Mouse (Mus musculus) MEL (cell line): Measurements from ENCODE around the gene Gm20388. TPM values are rescaled to one million over a fixed set of nuclear protein-coding genes. Genes with fewer than 3 reads are reported as not detected.

ENCODE experiments used
- DNase-seq: peaks from one replicate; pipeline ENCODE4 v3.0.0; 2011; ENCODE audit warnings: low read depth, low spot score
- H3K27ac ChIP-seq: 2 replicates; pipeline ENCODE4 v1.5.1; 2012; ENCODE audit warnings: low read depth, mild to moderate bottlenecking, control low read depth, low read length, moderate library complexity; ENCODE audit not compliant: control insufficient read depth
- H3K27me3 ChIP-seq, 2 experiments: fragments of 150-350 bp in 1 of 2; sonication (generic) in 1 of 2; 2 replicates each; pipeline ENCODE4 v1.6.1; 2012; ENCODE audit warnings: low read length in 2 of 2, mild to moderate bottlenecking in 2 of 2, improper control_type of control experiment in 1 of 2, moderate library complexity in 1 of 2; ENCODE audit not compliant: insufficient read depth in 2 of 2, control insufficient read depth in 1 of 2
- H3K36me3 ChIP-seq, 2 experiments: 2 replicates each; pipeline ENCODE4 v1.6.1; 2012 to 2014; ENCODE audit warnings: low read length in 2 of 2, improper control_type of control experiment in 1 of 2, inconsistent platforms in 1 of 2, mild to moderate bottlenecking in 1 of 2; ENCODE audit not compliant: insufficient read depth in 2 of 2, control insufficient read depth in 1 of 2
- H3K4me1 ChIP-seq, 2 experiments: fragments of 150-350 bp in 1 of 2; sonication (generic) in 1 of 2; 2 replicates each; pipeline ENCODE4 v1.6.1; 2012; ENCODE audit warnings: low read length in 2 of 2, improper control_type of control experiment in 1 of 2, mild to moderate bottlenecking in 1 of 2; ENCODE audit not compliant: insufficient read depth in 2 of 2, control insufficient read depth in 1 of 2
- H3K4me3 ChIP-seq, 2 experiments: fragments of 150-350 bp in 1 of 2; sonication (generic) in 1 of 2; 2 replicates each; pipeline ENCODE4 v1.5.1; 2012; ENCODE audit warnings: low read depth in 2 of 2, low read length in 2 of 2, mild to moderate bottlenecking in 2 of 2, moderate library complexity in 2 of 2, control low read depth in 1 of 2, improper control_type of control experiment in 1 of 2; ENCODE audit not compliant: control insufficient read depth in 1 of 2, insufficient read depth in 1 of 2
- H3K79me2 ChIP-seq: 2 replicates; pipeline ENCODE4 v1.6.1; 2012; ENCODE audit warnings: mild to moderate bottlenecking, low read length, moderate library complexity; ENCODE audit not compliant: control insufficient read depth, poor library complexity, insufficient read depth
- H3K9ac ChIP-seq: 2 replicates; pipeline ENCODE4 v1.6.1; 2012; ENCODE audit warnings: low read depth, mild to moderate bottlenecking, control low read depth, low read length, moderate library complexity; ENCODE audit not compliant: control insufficient read depth, poor library complexity, severe bottlenecking
- H3K9me3 ChIP-seq: fragments of 150-350 bp; sonication (generic); replicated peaks from 2 replicates; pipeline ENCODE4 v1.6.1; 2012; ENCODE audit warnings: mild to moderate bottlenecking, low read length, improper control_type of control experiment, moderate library complexity; ENCODE audit not compliant: insufficient read depth
- CHD1 ChIP-seq: IDR thresholded peaks from 2 replicates; pipeline ENCODE4 v1.6.1; 2012; ENCODE audit warnings: low read depth, mild to moderate bottlenecking, inconsistent platforms, low read length, improper control_type of control experiment
- CTCF ChIP-seq, 3 experiments: IDR thresholded peaks in 2 of 3; conservative IDR thresholded peaks in 1 of 3; 2 replicates each; pipeline ENCODE4 v1.5.1; 2011 to 2012; ENCODE audit warnings: low read length in 3 of 3, low read depth in 2 of 3, mild to moderate bottlenecking in 2 of 3, improper control_type of control experiment in 1 of 3, inconsistent platforms in 1 of 3, mixed read lengths in 1 of 3, moderate library complexity in 1 of 3; ENCODE audit not compliant: control insufficient read depth in 1 of 3, insufficient read depth in 1 of 3, poor library complexity in 1 of 3, severe bottlenecking in 1 of 3
- ELF1 ChIP-seq: IDR thresholded peaks from 2 replicates; pipeline ENCODE4 v1.6.1; 2014; ENCODE audit warnings: low read depth, mild to moderate bottlenecking, inconsistent platforms, low read length, improper control_type of control experiment, moderate library complexity
- EP300 ChIP-seq, 2 experiments: IDR thresholded peaks; 2 replicates each; pipeline ENCODE4 v1.6.1; 2011; ENCODE audit warnings: improper control_type of control experiment in 2 of 2, low read length in 2 of 2, low read depth in 1 of 2, mild to moderate bottlenecking in 1 of 2
- MAX ChIP-seq: IDR thresholded peaks from 2 replicates; pipeline ENCODE4 v1.6.1; 2011; ENCODE audit warnings: low read length, improper control_type of control experiment
- MEF2A ChIP-seq: IDR thresholded peaks from 2 replicates; pipeline ENCODE4 v1.6.1; 2014; ENCODE audit warnings: low read depth, mild to moderate bottlenecking, inconsistent platforms, low read length, improper control_type of control experiment; ENCODE audit not compliant: poor library complexity, insufficient replicate concordance, severe bottlenecking; ENCODE audit errors: extremely low read depth
- MXI1 ChIP-seq: IDR thresholded peaks from 2 replicates; pipeline ENCODE4 v1.6.1; 2011; ENCODE audit warnings: mild to moderate bottlenecking, low read depth, low read length, improper control_type of control experiment
- NRF1 ChIP-seq: IDR thresholded peaks from 2 replicates; pipeline ENCODE4 v1.6.1; 2014; ENCODE audit warnings: low read depth, mild to moderate bottlenecking, inconsistent platforms, low read length, improper control_type of control experiment, moderate library complexity; ENCODE audit not compliant: poor library complexity, insufficient read depth, severe bottlenecking
- RAD21 ChIP-seq: IDR thresholded peaks from 2 replicates; pipeline ENCODE4 v1.6.1; 2011; ENCODE audit warnings: mild to moderate bottlenecking, low read depth, low read length, improper control_type of control experiment
- SMC3 ChIP-seq: IDR thresholded peaks from 2 replicates; pipeline ENCODE4 v1.6.1; 2011; ENCODE audit warnings: low read depth, low read length, improper control_type of control experiment
- TAL1 ChIP-seq: IDR thresholded peaks from 2 replicates; pipeline ENCODE4 v1.6.1; 2012; ENCODE audit warnings: mild to moderate bottlenecking, inconsistent platforms, low read length, moderate library complexity, mixed read lengths
- ZC3H11A ChIP-seq: IDR thresholded peaks from 2 replicates; pipeline ENCODE4 v1.6.1; 2012; ENCODE audit warnings: low read depth, mild to moderate bottlenecking, inconsistent platforms, low read length, improper control_type of control experiment
- ZKSCAN1 ChIP-seq: IDR thresholded peaks from 2 replicates; pipeline ENCODE4 v1.6.1; 2012; ENCODE audit warnings: low read depth, mild to moderate bottlenecking, inconsistent platforms, low read length, improper control_type of control experiment, moderate library complexity
- ZMIZ1 ChIP-seq: IDR thresholded peaks from 2 replicates; pipeline ENCODE4 v1.6.1; 2012; ENCODE audit warnings: low read depth, mild to moderate bottlenecking, inconsistent platforms, low read length, improper control_type of control experiment, moderate library complexity
- ZNF384 ChIP-seq: IDR thresholded peaks from 2 replicates; pipeline ENCODE4 v1.6.1; 2012; ENCODE audit warnings: low read depth, mild to moderate bottlenecking, inconsistent platforms, low read length, improper control_type of control experiment
- polyA plus RNA-seq, 2 experiments: library from polyadenylated mRNA; stranded (reverse) in 1 of 2; unstranded in 1 of 2; fragments of >175 nt in 1 of 2; fragments of >200 nt in 1 of 2; gene quantifications; 2 replicates each; pipeline versions ENCODE4 v1.2.1 to v1.2.4; 2012; ENCODE audit warnings: low replicate concordance in 2 of 2, low read depth in 1 of 2; ENCODE audit not compliant: insufficient read length in 2 of 2, insufficient read depth in 1 of 2, missing spikeins in 1 of 2
- total RNA-seq: library from RNA; depleted of rRNA; stranded (reverse); fragments of 300-350 nt; gene quantifications from 2 replicates; pipeline ENCODE4 v1.2.3, GENCODE M21; 2012

The Gm20388 gene
- total and polyA plus RNA-seq, 3 experiments = 11.1 to 17.8 TPM; not detected in 1

DNA sequence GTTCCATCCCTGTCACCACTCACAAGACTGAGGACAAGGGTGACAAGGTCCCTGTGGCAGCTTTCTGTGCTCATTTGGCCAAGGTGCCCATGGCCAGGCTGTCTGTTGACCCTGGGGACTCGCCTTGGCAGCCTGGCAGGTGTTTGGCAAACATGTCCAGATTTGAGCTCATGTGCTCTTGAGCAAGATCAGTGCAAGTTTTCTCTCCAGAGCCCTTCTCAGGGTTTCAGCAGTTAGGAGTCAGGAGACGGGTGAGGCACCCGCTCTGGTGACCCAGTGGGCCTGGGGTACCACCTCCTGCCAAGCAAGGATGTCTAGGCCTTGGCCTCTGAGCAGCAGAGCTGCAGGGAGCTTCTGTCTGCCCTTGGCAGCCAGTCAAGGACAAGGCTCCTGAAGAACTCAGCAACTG, 2223.5 kb downstream of the Gm20388 start:
- no peak for DNase-seq
- Histone ChIP-seq H3K27me3 (no peaks in the 10 kb centered on the region), H3K9me3 (no peaks in the 10 kb centered on the region), H3K4me3 (no peak overlapping the region), H3K27ac (no peak overlapping the region), H3K79me2 (no peaks in the 10 kb centered on the region), H3K9ac (no peak overlapping the region), H3K4me1 (no peaks in the 10 kb centered on the region), H3K36me3 (no peaks in the 10 kb centered on the region)
- TF ChIP-seq EP300 (IDR thresholded peaks at IDR 0.05; ENCODE audit: low read depth in 1 of 2, low read length in 2 of 2) = no peak
- TF ChIP-seq ZKSCAN1 = no peak

DNA sequence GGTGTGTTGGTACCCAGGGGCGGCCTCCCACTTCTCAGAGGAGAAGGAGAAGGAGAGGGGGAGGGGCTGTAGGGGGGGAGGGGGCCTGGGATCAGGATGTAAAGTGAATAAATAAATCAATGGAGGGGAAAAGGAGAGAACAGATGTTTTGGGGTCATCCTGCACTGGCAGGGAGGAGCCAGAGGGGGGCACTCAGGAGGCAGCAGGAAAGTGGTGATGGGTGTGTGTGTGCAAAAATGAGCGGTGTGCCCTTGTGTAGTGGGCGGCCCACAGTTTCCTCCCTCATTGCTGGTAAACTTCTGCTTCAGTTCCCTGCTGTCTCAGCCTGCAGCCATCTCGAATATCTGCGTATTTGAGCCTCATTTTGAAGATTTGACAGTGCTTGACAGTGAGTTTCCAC, 2224.9 kb downstream of the Gm20388 start:
- Histone ChIP-seq H3K27ac (no peak overlapping the region), H3K36me3 (no peaks in the 10 kb centered on the region), H3K9ac (no peak overlapping the region), H3K9me3 (no peaks in the 10 kb centered on the region), H3K27me3 (no peaks in the 10 kb centered on the region), H3K4me3 (no peak overlapping the region), H3K79me2 (no peaks in the 10 kb centered on the region), H3K4me1 (no peaks in the 10 kb centered on the region)
- TF ChIP-seq NRF1 (no peak), CTCF (IDR thresholded peaks at IDR 0.05 in 2 of 3, conservative IDR thresholded peaks at IDR 0.05 in 1 of 3; ENCODE audit: control insufficient read depth in 1 of 3, insufficient read depth in 1 of 3, low read depth in 2 of 3, low read length in 3 of 3, poor library complexity in 1 of 3, severe bottlenecking in 1 of 3) (peak in 2 of 3 experiments; percentile 16 to 44; a peak in 3 of 6 replicates)
- no peak for DNase-seq

DNA sequence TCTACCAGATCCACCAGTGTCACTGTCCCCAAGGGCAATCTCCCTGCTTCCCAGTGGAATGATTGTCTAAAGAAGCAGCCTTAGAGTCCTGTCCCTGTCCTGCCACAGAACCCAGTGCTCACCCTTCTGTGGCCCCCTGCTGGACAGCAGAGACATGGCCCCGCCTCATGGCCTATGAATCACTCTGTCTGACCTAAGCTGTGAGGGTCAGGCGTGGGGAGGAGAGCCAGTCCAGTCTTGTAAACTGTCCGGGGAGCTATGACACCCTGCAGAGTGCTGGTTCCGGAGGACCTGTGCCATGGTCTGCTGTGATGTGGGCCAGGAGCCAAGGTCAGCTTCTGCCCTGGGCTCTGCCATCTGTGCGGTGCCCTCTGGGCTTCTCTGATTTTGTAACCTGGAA, 2229.1 kb downstream of the Gm20388 start:
- Histone ChIP-seq H3K4me3 (no peak overlapping the region), H3K27ac (no peak overlapping the region)
- TF ChIP-seq CHD1 (no peak), SMC3 (peak; percentile 39), ZNF384 (no peak), RAD21 (peak; percentile 2; the same call in 1 of the 2 replicates), CTCF (IDR thresholded peaks at IDR 0.05 in 2 of 3, conservative IDR thresholded peaks at IDR 0.05 in 1 of 3; ENCODE audit: control insufficient read depth in 1 of 3, insufficient read depth in 1 of 3, low read depth in 2 of 3, low read length in 3 of 3, poor library complexity in 1 of 3, severe bottlenecking in 1 of 3) (peak; percentile 33 to 61 (median 45); a peak in 5 of 6 replicates)
- TF ChIP-seq, all 39 proteins: peak for 3

GRCm38 (mm10) chr8:122140411-122140810, 2229.8 kb downstream of the Gm20388 start:
- Histone ChIP-seq H3K79me2 (no peaks in the 10 kb centered on the region), H3K4me1 (no peaks in the 10 kb centered on the region), H3K36me3 (no peaks in the 10 kb centered on the region), H3K27me3 (no peaks in the 10 kb centered on the region), H3K4me3 (no peak overlapping the region), H3K9me3 (no peaks in the 10 kb centered on the region), H3K27ac (no peak overlapping the region), H3K9ac (no peak overlapping the region)
- TF ChIP-seq ELF1 (no peak), MEF2A (no peak), MAX (no peak), MXI1 (no peak), RAD21 (no peak), ZC3H11A (no peak), TAL1 (no peak), CHD1 (no peak), ZMIZ1 (no peak), EP300 (IDR thresholded peaks at IDR 0.05; ENCODE audit: low read depth in 1 of 2, low read length in 2 of 2) (no peak)
- no peak for DNase-seq

More for the DNA sequence above, 2229.1 kb downstream of the Gm20388 start:
- peak; percentile 9 for DNase-seq
- Histone ChIP-seq H3K4me1 (no peaks in the 10 kb centered on the region), H3K79me2 (no peaks in the 10 kb centered on the region), H3K27me3 (no peaks in the 10 kb centered on the region), H3K9ac (no peak overlapping the region), H3K36me3 (no peaks in the 10 kb centered on the region), H3K9me3 (no peaks in the 10 kb centered on the region)
